Mouse (Mus musculus) olfactory bulb, adult 2 months (tissue): ENCODE data around the gene Inip.

ENCODE experiments used
- CTCF ChIP-seq: fragments of 200-500 bp; IDR thresholded peaks from 2 replicates; pipeline ENCODE4 v1.5.1; 2012; ENCODE audit warnings: low read depth, mild to moderate bottlenecking, low read length, moderate library complexity; ENCODE audit not compliant: insufficient read depth
- POLR2A ChIP-seq: fragments of 200-500 bp; IDR thresholded peaks from 2 replicates; pipeline ENCODE4 v1.6.1; 2012; ENCODE audit warnings: mild to moderate bottlenecking, low read depth, low read length, moderate library complexity; ENCODE audit not compliant: insufficient read depth

GRCm38 (mm10) chr4:59815121-59815810 lies 13.9 kb upstream of the Inip start:
- TF ChIP-seq CTCF = no peak
- TF ChIP-seq POLR2A = no peak
